Mouse (Mus musculus): ENCODE data around the gene Crocc. TPM values are rescaled to one million over a fixed set of nuclear protein-coding genes. Genes with fewer than 3 reads are reported as not detected.

The Crocc gene
- polyA plus RNA-seq, 1 experiment, result 40.4 TPM

DNA sequence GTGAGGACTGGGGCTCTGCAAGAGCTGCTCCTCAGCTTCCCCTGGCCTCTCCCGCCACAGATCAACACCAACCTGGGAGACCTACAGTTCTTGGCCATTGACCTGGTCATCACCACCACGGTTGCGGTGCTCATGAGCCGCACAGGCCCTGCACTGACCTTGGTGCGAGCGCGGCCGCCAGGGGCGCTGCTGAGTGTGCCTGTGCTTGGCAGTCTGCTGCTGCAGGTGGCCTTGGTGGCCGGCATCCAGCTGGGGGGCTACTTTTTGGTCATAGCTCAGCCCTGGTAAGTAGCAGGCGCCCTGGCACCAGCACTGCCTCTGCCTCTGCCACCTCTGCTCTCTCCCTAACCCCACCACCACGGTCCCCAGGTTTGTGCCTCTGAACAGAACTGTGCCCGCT is 54.4 kb downstream of the Crocc start:
- TF ChIP-seq CTCF (IDR thresholded peaks at IDR 0.05; ENCODE audit: borderline replicate concordance, extremely low read depth, insufficient read depth, insufficient read length), result peak; percentile 44; the same call in 1 of the 2 replicates
- no peak for TF ChIP-seq POLR2A (IDR thresholded peaks at IDR 0.05; ENCODE audit: borderline replicate concordance, extremely low read depth, insufficient read depth, insufficient read length, poor library complexity, severe bottlenecking)
- no peak for DNase-seq (ENCODE audit: low read depth)

GRCm38 (mm10) chr4:140996812-140997211 is 63.5 kb downstream of the Crocc start:
- DNase-seq (ENCODE audit: low read depth), result no peak
- no peak for TF ChIP-seq POLR2A (IDR thresholded peaks at IDR 0.05; ENCODE audit: borderline replicate concordance, extremely low read depth, insufficient read depth, insufficient read length, poor library complexity, severe bottlenecking)
- TF ChIP-seq CTCF (IDR thresholded peaks at IDR 0.05; ENCODE audit: borderline replicate concordance, extremely low read depth, insufficient read depth, insufficient read length), result no peak

GRCm38 (mm10) chr4:140995811-140996210 is 64.5 kb downstream of the Crocc start:
- TF ChIP-seq CTCF (IDR thresholded peaks at IDR 0.05; ENCODE audit: borderline replicate concordance, extremely low read depth, insufficient read depth, insufficient read length) (no peak), POLR2A (IDR thresholded peaks at IDR 0.05; ENCODE audit: borderline replicate concordance, extremely low read depth, insufficient read depth, insufficient read length, poor library complexity, severe bottlenecking) (no peak)
- no peak for DNase-seq (ENCODE audit: low read depth)

- no peak for TF ChIP-seq CTCF (IDR thresholded peaks at IDR 0.05; ENCODE audit: borderline replicate concordance, extremely low read depth, insufficient read depth, insufficient read length)
- no peak for TF ChIP-seq POLR2A (IDR thresholded peaks at IDR 0.05; ENCODE audit: borderline replicate concordance, extremely low read depth, insufficient read depth, insufficient read length, poor library complexity, severe bottlenecking)
Observed at GRCm38 (mm10) chr4:140993846-140994245, 66.5 kb downstream of the Crocc start.

DNA sequence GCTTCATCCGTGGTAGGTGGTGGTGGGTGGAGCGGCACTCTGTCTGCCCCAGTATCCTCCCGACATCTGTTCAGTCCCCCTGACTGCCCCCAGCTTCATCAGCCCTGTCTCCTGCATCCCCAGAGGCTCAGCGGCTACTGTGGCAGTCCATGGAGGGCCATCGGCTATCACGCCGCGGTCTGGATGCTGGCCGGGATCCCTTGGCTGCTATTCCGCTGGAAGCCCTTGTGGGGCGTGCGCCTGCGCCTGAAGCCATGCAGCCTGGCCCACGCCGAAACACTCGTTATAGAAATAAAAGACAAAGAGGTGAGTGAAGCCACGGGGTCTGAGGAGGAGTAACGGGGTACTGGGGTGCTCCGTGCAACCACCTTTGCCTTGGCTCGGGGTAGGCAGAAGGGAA is 68.1 kb downstream of the Crocc start:
- TF ChIP-seq CTCF (IDR thresholded peaks at IDR 0.05; ENCODE audit: borderline replicate concordance, extremely low read depth, insufficient read depth, insufficient read length), result no peak
- TF ChIP-seq POLR2A (IDR thresholded peaks at IDR 0.05; ENCODE audit: borderline replicate concordance, extremely low read depth, insufficient read depth, insufficient read length, poor library complexity, severe bottlenecking), result no peak
- no peak for DNase-seq (ENCODE audit: low read depth)

More at GRCm38 (mm10) chr4:140993846-140994245, 66.5 kb downstream of the Crocc start:
- DNase-seq (ENCODE audit: low read depth), result no peak

- no peak for TF ChIP-seq POLR2A (IDR thresholded peaks at IDR 0.05; ENCODE audit: borderline replicate concordance, extremely low read depth, insufficient read depth, insufficient read length, poor library complexity, severe bottlenecking)
- TF ChIP-seq CTCF (IDR thresholded peaks at IDR 0.05; ENCODE audit: borderline replicate concordance, extremely low read depth, insufficient read depth, insufficient read length), result no peak
- no peak for DNase-seq (ENCODE audit: low read depth)
Observed at GRCm38 (mm10) chr4:140989447-140989846, 70.9 kb downstream of the Crocc start.

GRCm38 (mm10) chr4:140988706-140989290 is 71.6 kb downstream of the Crocc start:
- DNase-seq (ENCODE audit: low read depth), result no peak
- TF ChIP-seq CTCF (IDR thresholded peaks at IDR 0.05; ENCODE audit: borderline replicate concordance, extremely low read depth, insufficient read depth, insufficient read length), result no peak
- TF ChIP-seq POLR2A (IDR thresholded peaks at IDR 0.05; ENCODE audit: borderline replicate concordance, extremely low read depth, insufficient read depth, insufficient read length, poor library complexity, severe bottlenecking), result no peak

- TF ChIP-seq CTCF (IDR thresholded peaks at IDR 0.05; ENCODE audit: borderline replicate concordance, extremely low read depth, insufficient read depth, insufficient read length) (no peak), POLR2A (IDR thresholded peaks at IDR 0.05; ENCODE audit: borderline replicate concordance, extremely low read depth, insufficient read depth, insufficient read length, poor library complexity, severe bottlenecking) (no peak)
- peak; percentile 25 for DNase-seq (ENCODE audit: low read depth)
Observed at GRCm38 (mm10) chr4:140987476-140987875, 72.9 kb downstream of the Crocc start.

DNA sequence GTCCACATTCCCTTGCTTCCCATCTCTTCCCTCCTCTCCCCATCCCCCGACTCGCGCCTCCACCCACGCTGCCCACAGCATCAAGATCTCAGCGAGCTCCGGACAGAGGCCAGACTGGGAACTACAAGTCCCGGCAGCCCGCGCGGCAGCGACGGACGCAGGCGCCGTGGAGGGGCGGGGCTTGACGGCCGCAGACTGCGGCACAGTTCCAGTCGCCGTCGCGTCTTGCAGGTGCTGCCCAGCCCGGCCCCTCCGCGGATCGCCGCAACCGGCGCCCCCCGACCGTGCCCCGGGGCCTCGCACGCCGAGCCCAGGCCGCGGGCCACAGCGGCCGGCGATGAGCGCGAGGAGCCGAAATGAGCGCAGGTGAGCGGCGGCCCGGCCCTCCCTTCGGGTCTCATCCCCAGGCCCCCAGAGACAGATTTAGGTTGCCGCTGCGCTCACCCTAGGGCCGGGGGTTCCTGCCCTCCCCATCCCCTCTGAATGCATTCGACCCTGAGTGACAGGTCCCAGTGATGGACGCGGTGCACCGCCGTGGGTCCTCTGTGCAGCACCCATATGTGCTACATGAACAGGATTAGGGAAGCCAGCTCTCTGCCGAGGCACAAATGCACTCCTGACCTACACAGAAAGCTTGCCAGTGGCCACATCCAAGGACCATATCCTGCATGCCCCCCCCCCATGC is 73.5 kb downstream of the Crocc start, which contains the start of gene Atp13a2:
Gene Atp13a2, plus strand, starts transcription at position 163 of the 685 bp plus-strand sequence.
- DNase-seq (ENCODE audit: low read depth), result peak; percentile 97
- no peak for TF ChIP-seq CTCF (IDR thresholded peaks at IDR 0.05; ENCODE audit: borderline replicate concordance, extremely low read depth, insufficient read depth, insufficient read length)
- peak; percentile 90 for TF ChIP-seq POLR2A (IDR thresholded peaks at IDR 0.05; ENCODE audit: borderline replicate concordance, extremely low read depth, insufficient read depth, insufficient read length, poor library complexity, severe bottlenecking)

GRCm38 (mm10) chr4:140986024-140986710 is 74.2 kb downstream of the Crocc start:
- no peak for TF ChIP-seq POLR2A (IDR thresholded peaks at IDR 0.05; ENCODE audit: borderline replicate concordance, extremely low read depth, insufficient read depth, insufficient read length, poor library complexity, severe bottlenecking)
- no peak for TF ChIP-seq CTCF (IDR thresholded peaks at IDR 0.05; ENCODE audit: borderline replicate concordance, extremely low read depth, insufficient read depth, insufficient read length)
- DNase-seq (ENCODE audit: low read depth), result no peak

- TF ChIP-seq POLR2A (IDR thresholded peaks at IDR 0.05; ENCODE audit: borderline replicate concordance, extremely low read depth, insufficient read depth, insufficient read length, poor library complexity, severe bottlenecking), result no peak
- TF ChIP-seq CTCF (IDR thresholded peaks at IDR 0.05; ENCODE audit: borderline replicate concordance, extremely low read depth, insufficient read depth, insufficient read length), result no peak
- no peak for DNase-seq (ENCODE audit: low read depth)
Observed at GRCm38 (mm10) chr4:140984544-140984943, 75.8 kb downstream of the Crocc start.

Measured in brain, embryonic 14.5 days (tissue).